Mouse (Mus musculus): ENCODE results near the gene Slc7a15.
"Not testable (repeated sequence)": the region's sequence is repeated elsewhere in the genome, so short reads cannot be mapped to it uniquely, and the experiment has no call there.

GRCm38 (mm10) chr12:8640186-8640585 is 41.3 kb upstream of the Slc7a15 start:
- TF ChIP-seq CTCF (IDR thresholded peaks at IDR 0.05; ENCODE audit: extremely low read depth, insufficient read length, insufficient replicate concordance, low read depth, low read length); POLR2A (IDR thresholded peaks at IDR 0.05; ENCODE audit: low read depth, low read length): not testable (repeated sequence)
